23 mouse cellular contexts compared by ENCODE assay signal in genomic region chr4:149157415-149157973, GRCm38 (mm10). TPM values are rescaled to one million over a fixed set of nuclear protein-coding genes. Genes with fewer than 3 reads are reported as not detected.
"Had no signal": no experiment of that assay in that cellular context is flagged by ENCODE, and none has a peak within 500 bp of the region (broad histone marks: within the 10 kb centered on the region; RNA-seq: fewer than 3 reads in every experiment).

No protein-coding gene starts in this region.

- H3K4me3 ChIP-seq: limb, embryonic 10.5 days; limb, embryonic 13.5 days; liver, embryonic 12.5 days; liver, embryonic 15.5 days; megakaryocyte, embryonic 14.5 days; midbrain, embryonic 10.5 days; midbrain, embryonic 13.5 days; myocyte; neural tube, embryonic 13.5 days had no signal

- H3K9ac ChIP-seq: limb, embryonic 13.5 days; liver, embryonic 12.5 days; liver, embryonic 15.5 days; midbrain, embryonic 13.5 days; neural tube, embryonic 13.5 days had no signal

- H3K9me3 ChIP-seq: limb, embryonic 10.5 days; limb, embryonic 13.5 days; liver, embryonic 12.5 days; liver, embryonic 15.5 days; midbrain, embryonic 10.5 days; midbrain, embryonic 13.5 days; neural tube, embryonic 13.5 days had no signal

- H3K27ac ChIP-seq: limb, embryonic 10.5 days; limb, embryonic 13.5 days; liver, embryonic 12.5 days; liver, embryonic 15.5 days; midbrain, embryonic 10.5 days; midbrain, embryonic 13.5 days; neural tube, embryonic 13.5 days had no signal

- DNase-seq: kidney, adult 9 months; kidney, postnatal 14 days; kidney, postnatal 4 days; liver; lung, adult 18-20 months; lung, postnatal 14 days; retina, postnatal 1 day; thymus, postnatal 36 days had no signal

- H3K27me3 ChIP-seq: limb, embryonic 13.5 days; liver, embryonic 12.5 days; liver, embryonic 15.5 days; megakaryocyte, embryonic 14.5 days; midbrain, embryonic 13.5 days; neural tube, embryonic 13.5 days had no signal

- ATAC-seq: liver, embryonic 12.5 days; midbrain, embryonic 13.5 days; midbrain, embryonic 16.5 days had no signal

- H3K4me2 ChIP-seq: limb, embryonic 13.5 days; liver, embryonic 12.5 days; liver, embryonic 15.5 days; midbrain, embryonic 13.5 days; neural tube, embryonic 13.5 days had no signal

- H3K4me1 ChIP-seq: limb, embryonic 10.5 days; limb, embryonic 13.5 days; midbrain, embryonic 10.5 days; midbrain, embryonic 13.5 days; neural tube, embryonic 13.5 days had no signal

RNA-seq across cellular contexts. Expression of gene Cort, which starts 30.9 kb away (rescaled TPM):
- total RNA-seq: monocyte, adult 5-6 weeks; neutrophil, adult 5-6 weeks had no signal
- polyA plus RNA-seq: liver, embryonic 12.5 days; lung, embryonic 16.5 days; myocyte; neural tube, embryonic 13.5 days; small intestine, adult 2 months; urinary bladder, adult 2 months had no signal
